Mouse (Mus musculus) left cerebral cortex, postnatal 10 days (tissue): ENCODE results near the gene Prm1. TPM values are rescaled to one million over a fixed set of nuclear protein-coding genes. Genes with fewer than 3 reads are reported as not detected.
"Not testable (repeated sequence)": the region's sequence is repeated elsewhere in the genome, so short reads cannot be mapped to it uniquely, and the experiment has no call there.

Experiments
- DNase-seq, 2 experiments: peaks; one replicate each; pipeline ENCODE4 v3.0.0; 2021 to 2022; ENCODE audit warnings: low spot score in 2 of 2, mixed read lengths in 1 of 2; ENCODE audit errors: extremely low spot score in 1 of 2
- intact Hi-C: fragments of 180-260 bp; cut with DNase I; formaldehyde crosslinking; loops from one replicate; pipeline ENCODE4 v1.15.1; 2025
- total RNA-seq, 2 experiments: library from RNA; stranded (reverse); gene quantifications; 2 replicates each; pipeline ENCODE4 v1.2.3; 2021

The Prm1 gene
- not detected for total RNA-seq

- DNase-seq = no peak
- intact Hi-C loops = no loop called here
Measured at GRCm38 (mm10) chr16:10805789-10806527, at the start of gene Prm1. TSS of gene Prm1 (minus strand) at chr16:10805839.

- intact Hi-C loops, DNase-seq: not testable (repeated sequence)
Measured at GRCm38 (mm10) chr16:10852216-10852615, 46.6 kb upstream of the Prm1 start.

GRCm38 (mm10) chr16:10850905-10851304 is 45.3 kb upstream of the Prm1 start:
- no peak for DNase-seq
- intact Hi-C loops = no loop called here

- peak; percentile 29 to 63 for DNase-seq
Measured at GRCm38 (mm10) chr16:10849965-10850861, 44.6 kb upstream of the Prm1 start.

GRCm38 (mm10) chr16:10846503-10846902 is 40.9 kb upstream of the Prm1 start:
- intact Hi-C loops = loop anchor here (5.0 kb wide), 1 partner anchor 274 kb away; no protein-coding TSS in a partner anchor
- peak; percentile 35 to 65 for DNase-seq

More at GRCm38 (mm10) chr16:10849965-10850861, 44.6 kb upstream of the Prm1 start:
- intact Hi-C loops = loop anchor here (5.0 kb wide), 1 partner anchor 278 kb away; no protein-coding TSS in a partner anchor

- DNase-seq = no peak
- intact Hi-C loops = loop anchor here (5.0 kb wide), 1 partner anchor 274 kb away; no protein-coding TSS in a partner anchor
Measured at GRCm38 (mm10) chr16:10845952-10846351, 40.3 kb upstream of the Prm1 start.

GRCm38 (mm10) chr16:10844319-10844670 is 38.7 kb upstream of the Prm1 start:
- intact Hi-C loops = no loop called here
- no peak for DNase-seq

- DNase-seq = peak in 1 of 2 experiments; percentile 40
- intact Hi-C loops = no loop called here
Measured at GRCm38 (mm10) chr16:10843486-10844318, 38.1 kb upstream of the Prm1 start.

GRCm38 (mm10) chr16:10842282-10842855 is 36.7 kb upstream of the Prm1 start:
- no peak for DNase-seq
- intact Hi-C loops = no loop called here

- intact Hi-C loops = no loop called here
- no peak for DNase-seq
Measured at GRCm38 (mm10) chr16:10840018-10840417, 34.4 kb upstream of the Prm1 start.

- intact Hi-C loops = no loop called here
- no peak for DNase-seq
Measured at GRCm38 (mm10) chr16:10838487-10839245, 33.0 kb upstream of the Prm1 start.

- DNase-seq = no peak
- intact Hi-C loops = no loop called here
Measured at GRCm38 (mm10) chr16:10837903-10838302, 32.3 kb upstream of the Prm1 start.

- no peak for DNase-seq
- intact Hi-C loops = no loop called here
Measured at GRCm38 (mm10) chr16:10837250-10837649, 31.6 kb upstream of the Prm1 start.

- intact Hi-C loops = no loop called here
- DNase-seq = no peak
Measured at GRCm38 (mm10) chr16:10836388-10836787, 30.7 kb upstream of the Prm1 start.

- intact Hi-C loops = no loop called here
- DNase-seq = peak; percentile 82 to 90
Measured at GRCm38 (mm10) chr16:10834911-10835587, 29.4 kb upstream of the Prm1 start, which contains the start of gene Rmi2. TSS of gene Rmi2 (plus strand) at chr16:10835059.

GRCm38 (mm10) chr16:10834542-10834910 is 28.9 kb upstream of the Prm1 start:
- DNase-seq = no peak
- intact Hi-C loops = no loop called here

GRCm38 (mm10) chr16:10828461-10828805 is 22.8 kb upstream of the Prm1 start:
- DNase-seq = no peak
- intact Hi-C loops = loop anchor here (5.0 kb wide), 1 partner anchor 36 kb away; the partner anchor contains the start of gene Prm3
